Mouse (Mus musculus): ENCODE results near the gene Lbx2.
A peak's percentile ranks its signal among the peaks of the same experiment; 100 is the strongest.

Lbx2 gene

GRCm38 (mm10) chr6:83086121-83087035 is at the start of gene Lbx2:
Gene Lbx2, plus strand, starts transcription at chr6:83086367.
- DNase-seq = no peak

GRCm38 (mm10) chr6:83037188-83037587 is 49.0 kb upstream of the Lbx2 start:
- no peak for DNase-seq

GRCm38 (mm10) chr6:83038496-83039012 is 47.6 kb upstream of the Lbx2 start:
- DNase-seq = peak; percentile 94

GRCm38 (mm10) chr6:83040601-83041000 is 45.6 kb upstream of the Lbx2 start:
- DNase-seq = no peak

GRCm38 (mm10) chr6:83043561-83043960 is 42.6 kb upstream of the Lbx2 start:
- DNase-seq = no peak

GRCm38 (mm10) chr6:83043993-83044392 is 42.2 kb upstream of the Lbx2 start:
- DNase-seq = no peak

- DNase-seq = no peak
Measured at GRCm38 (mm10) chr6:83044742-83045141, 41.4 kb upstream of the Lbx2 start.

- DNase-seq = no peak
Measured at GRCm38 (mm10) chr6:83049367-83049766, 36.8 kb upstream of the Lbx2 start.

- peak; percentile 45 for DNase-seq
Measured at GRCm38 (mm10) chr6:83053136-83053960, 32.8 kb upstream of the Lbx2 start.

GRCm38 (mm10) chr6:83054074-83054851 is 31.9 kb upstream of the Lbx2 start, which contains the start of gene Aup1:
Gene Aup1, plus strand, starts transcription at chr6:83054521.
- peak; percentile 98 for DNase-seq

- peak; percentile 56 for DNase-seq
Measured at GRCm38 (mm10) chr6:83054871-83055431, 31.2 kb upstream of the Lbx2 start, which contains the start of gene Htra2. Gene Htra2, minus strand, starts transcription at chr6:83055273.

GRCm38 (mm10) chr6:83057790-83058189 is 28.4 kb upstream of the Lbx2 start, which contains the start of gene Dqx1:
Gene Dqx1, plus strand, starts transcription at chr6:83057844.
- no peak for DNase-seq

GRCm38 (mm10) chr6:83058725-83059124 is 27.4 kb upstream of the Lbx2 start:
- DNase-seq = no peak

GRCm38 (mm10) chr6:83065995-83066394 is 20.2 kb upstream of the Lbx2 start:
- no peak for DNase-seq

GRCm38 (mm10) chr6:83066441-83066840 is 19.7 kb upstream of the Lbx2 start:
- no peak for DNase-seq

GRCm38 (mm10) chr6:83068221-83068620 is 17.9 kb upstream of the Lbx2 start:
- DNase-seq = no peak

- DNase-seq = no peak
Measured at GRCm38 (mm10) chr6:83068706-83069487, 17.3 kb upstream of the Lbx2 start.

GRCm38 (mm10) chr6:83069488-83070246 is 16.5 kb upstream of the Lbx2 start:
- DNase-seq = no peak

GRCm38 (mm10) chr6:83070247-83070310 is 16.1 kb upstream of the Lbx2 start, which contains the start of gene Tlx2:
Gene Tlx2, minus strand, starts transcription at chr6:83070293.
- no peak for DNase-seq

GRCm38 (mm10) chr6:83070311-83071219 is 15.6 kb upstream of the Lbx2 start:
- DNase-seq = no peak
